Mouse (Mus musculus): ENCODE results near the gene Sprr1b. TPM values are rescaled to one million over a fixed set of nuclear protein-coding genes. Genes with fewer than 3 reads are reported as not detected.

Sprr1b gene
- total RNA-seq, 1 experiment, result not detected

- in situ Hi-C loops (cut with MboI; ENCODE audit: low sequenced_read_pairs in 2 of 2, unreplicated experiment in 2 of 2), result no loop called here
- no peak within 1 kb of the TSS for H3K9ac ChIP-seq (ENCODE audit: insufficient read depth, low read depth, low read length, poor library complexity, severe bottlenecking)
- no peaks in the 10 kb centered on the region for H3K9me3 ChIP-seq (ENCODE audit: control insufficient read depth, insufficient read depth, low read depth, low read length)
- H3K27ac ChIP-seq (ENCODE audit: insufficient read depth, low read depth, low read length, poor library complexity, severe bottlenecking), result no peak within 1 kb of the TSS
- TF ChIP-seq MAFK (IDR thresholded peaks at IDR 0.05; ENCODE audit: insufficient read depth, low read depth, low read length), result no peak
- TF ChIP-seq HCFC1 (IDR thresholded peaks at IDR 0.05; ENCODE audit: borderline replicate concordance, insufficient read depth, low read length), result no peak
- TF ChIP-seq CHD2 (IDR thresholded peaks at IDR 0.05; ENCODE audit: low read depth, low read length), result no peak
- TF ChIP-seq ZNF384 (IDR thresholded peaks at IDR 0.05; ENCODE audit: low read depth, low read length), result no peak
- TF ChIP-seq ZC3H11A (IDR thresholded peaks at IDR 0.05; ENCODE audit: borderline replicate concordance, low read depth, low read length), result no peak
- no peaks in the 10 kb centered on the region for H3K4me1 ChIP-seq (ENCODE audit: control insufficient read depth in 2 of 2, insufficient read depth in 2 of 2, low read length in 2 of 2, poor library complexity in 1 of 2)
- no peak for DNase-seq (ENCODE audit: low read depth, low spot score)
- no peak within 1 kb of the TSS for H3K4me3 ChIP-seq (ENCODE audit: insufficient read depth in 1 of 2, low read depth in 1 of 2, low read length in 2 of 2, poor library complexity in 1 of 2, severe bottlenecking in 1 of 2)
- no peaks in the 10 kb centered on the region for H3K36me3 ChIP-seq (ENCODE audit: control insufficient read depth, insufficient read depth, low read length, poor library complexity, severe bottlenecking)
These were observed 6.3 kb downstream of the Sprr1b start, which contains the start of gene Sprr2k for GRCm38 (mm10) chr3:92432282-92432681. TSS of gene Sprr2k (plus strand) at chr3:92432582.

DNA sequence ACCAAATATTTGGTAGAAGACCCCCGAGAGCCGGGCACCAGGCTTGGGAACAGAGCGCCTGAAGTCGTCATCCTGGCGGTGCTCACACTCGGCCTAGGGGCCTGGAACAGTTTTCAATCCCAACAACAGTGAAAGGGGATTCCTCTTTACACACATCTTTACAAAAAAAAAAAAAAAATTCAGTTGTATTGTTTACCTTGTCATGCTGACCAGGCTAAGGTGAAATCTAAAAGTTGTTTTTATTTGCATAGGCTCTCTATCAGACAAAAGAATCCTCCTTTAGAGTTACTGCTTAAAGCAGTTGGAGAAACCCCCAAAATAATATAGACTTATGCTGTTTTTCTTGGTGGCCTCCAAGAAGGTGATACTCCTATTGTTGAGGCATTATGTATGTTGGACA is 9.3 kb downstream of the Sprr1b start, which contains the start of gene Gm9774:
Gm9774 (minus strand) TSS at position 101 of the 400 bp plus-strand sequence.
- H3K4me3 ChIP-seq (ENCODE audit: insufficient read depth in 1 of 2, low read depth in 1 of 2, low read length in 2 of 2, poor library complexity in 1 of 2, severe bottlenecking in 1 of 2), result peak within 1 kb of the TSS in 1 of 2 experiments; percentile 21; a peak in 1 of 4 replicates
- no peak for TF ChIP-seq CHD2 (IDR thresholded peaks at IDR 0.05; ENCODE audit: low read depth, low read length)
- TF ChIP-seq MAFK (IDR thresholded peaks at IDR 0.05; ENCODE audit: insufficient read depth, low read depth, low read length), result no peak
- TF ChIP-seq ZC3H11A (IDR thresholded peaks at IDR 0.05; ENCODE audit: borderline replicate concordance, low read depth, low read length), result no peak
- no peak for TF ChIP-seq HCFC1 (IDR thresholded peaks at IDR 0.05; ENCODE audit: borderline replicate concordance, insufficient read depth, low read length)
- no peak for TF ChIP-seq ZNF384 (IDR thresholded peaks at IDR 0.05; ENCODE audit: low read depth, low read length)
- DNase-seq (ENCODE audit: low read depth, low spot score), result no peak
- H3K27ac ChIP-seq (ENCODE audit: insufficient read depth, low read depth, low read length, poor library complexity, severe bottlenecking), result no peak within 1 kb of the TSS
- no peaks in the 10 kb centered on the region for H3K4me1 ChIP-seq (ENCODE audit: control insufficient read depth in 2 of 2, insufficient read depth in 2 of 2, low read length in 2 of 2, poor library complexity in 1 of 2)
- in situ Hi-C loops (cut with MboI; ENCODE audit: low sequenced_read_pairs in 2 of 2, unreplicated experiment in 2 of 2), result no loop called here
- H3K9me3 ChIP-seq (ENCODE audit: control insufficient read depth, insufficient read depth, low read depth, low read length), result no peaks in the 10 kb centered on the region
- H3K36me3 ChIP-seq (ENCODE audit: control insufficient read depth, insufficient read depth, low read length, poor library complexity, severe bottlenecking), result no peaks in the 10 kb centered on the region
- no peak within 1 kb of the TSS for H3K9ac ChIP-seq (ENCODE audit: insufficient read depth, low read depth, low read length, poor library complexity, severe bottlenecking)

GRCm38 (mm10) chr3:92417782-92418181 is 20.8 kb downstream of the Sprr1b start, which contains the start of gene Sprr2j-ps:
TSS of gene Sprr2j-ps (plus strand) at chr3:92418082.
- in situ Hi-C loops (cut with MboI; ENCODE audit: low sequenced_read_pairs in 2 of 2, unreplicated experiment in 2 of 2), result no loop called here
- no peak for TF ChIP-seq HCFC1 (IDR thresholded peaks at IDR 0.05; ENCODE audit: borderline replicate concordance, insufficient read depth, low read length)
- no peak for TF ChIP-seq CHD2 (IDR thresholded peaks at IDR 0.05; ENCODE audit: low read depth, low read length)
- TF ChIP-seq MAFK (IDR thresholded peaks at IDR 0.05; ENCODE audit: insufficient read depth, low read depth, low read length), result no peak
- TF ChIP-seq ZC3H11A (IDR thresholded peaks at IDR 0.05; ENCODE audit: borderline replicate concordance, low read depth, low read length), result no peak
- no peak for TF ChIP-seq ZNF384 (IDR thresholded peaks at IDR 0.05; ENCODE audit: low read depth, low read length)
- H3K27ac ChIP-seq (ENCODE audit: insufficient read depth, low read depth, low read length, poor library complexity, severe bottlenecking), result no peak within 1 kb of the TSS

GRCm38 (mm10) chr3:92407691-92408090 is 30.9 kb downstream of the Sprr1b start, which contains the start of gene Sprr2i:
TSS of gene Sprr2i (plus strand) at chr3:92407991.
- no peaks in the 10 kb centered on the region for H3K9me3 ChIP-seq (ENCODE audit: control insufficient read depth, insufficient read depth, low read depth, low read length)
- no peak for DNase-seq (ENCODE audit: low read depth, low spot score)
- in situ Hi-C loops (cut with MboI; ENCODE audit: low sequenced_read_pairs in 2 of 2, unreplicated experiment in 2 of 2), result no loop called here
- H3K4me3 ChIP-seq (ENCODE audit: insufficient read depth in 1 of 2, low read depth in 1 of 2, low read length in 2 of 2, poor library complexity in 1 of 2, severe bottlenecking in 1 of 2), result no peak within 1 kb of the TSS
- no peaks in the 10 kb centered on the region for H3K4me1 ChIP-seq (ENCODE audit: control insufficient read depth in 2 of 2, insufficient read depth in 2 of 2, low read length in 2 of 2, poor library complexity in 1 of 2)
- H3K9ac ChIP-seq (ENCODE audit: insufficient read depth, low read depth, low read length, poor library complexity, severe bottlenecking), result no peak within 1 kb of the TSS
- no peaks in the 10 kb centered on the region for H3K36me3 ChIP-seq (ENCODE audit: control insufficient read depth, insufficient read depth, low read length, poor library complexity, severe bottlenecking)
- no peak within 1 kb of the TSS for H3K27ac ChIP-seq (ENCODE audit: insufficient read depth, low read depth, low read length, poor library complexity, severe bottlenecking)
- TF ChIP-seq CHD2 (IDR thresholded peaks at IDR 0.05; ENCODE audit: low read depth, low read length) (no peak), ZNF384 (IDR thresholded peaks at IDR 0.05; ENCODE audit: low read depth, low read length) (no peak), ZC3H11A (IDR thresholded peaks at IDR 0.05; ENCODE audit: borderline replicate concordance, low read depth, low read length) (no peak), MAFK (IDR thresholded peaks at IDR 0.05; ENCODE audit: insufficient read depth, low read depth, low read length) (no peak), HCFC1 (IDR thresholded peaks at IDR 0.05; ENCODE audit: borderline replicate concordance, insufficient read depth, low read length) (no peak)

More at GRCm38 (mm10) chr3:92417782-92418181, 20.8 kb downstream of the Sprr1b start, which contains the start of gene Sprr2j-ps:
- H3K36me3 ChIP-seq (ENCODE audit: control insufficient read depth, insufficient read depth, low read length, poor library complexity, severe bottlenecking), result no peaks in the 10 kb centered on the region
- no peak within 1 kb of the TSS for H3K9ac ChIP-seq (ENCODE audit: insufficient read depth, low read depth, low read length, poor library complexity, severe bottlenecking)
- H3K9me3 ChIP-seq (ENCODE audit: control insufficient read depth, insufficient read depth, low read depth, low read length), result no peaks in the 10 kb centered on the region
- H3K4me1 ChIP-seq (ENCODE audit: control insufficient read depth in 2 of 2, insufficient read depth in 2 of 2, low read length in 2 of 2, poor library complexity in 1 of 2), result no peaks in the 10 kb centered on the region
- no peak for DNase-seq (ENCODE audit: low read depth, low spot score)
- H3K4me3 ChIP-seq (ENCODE audit: insufficient read depth in 1 of 2, low read depth in 1 of 2, low read length in 2 of 2, poor library complexity in 1 of 2, severe bottlenecking in 1 of 2), result no peak within 1 kb of the TSS

Measured in ES-E14 (cell line).